Mouse (Mus musculus) intestine, embryonic 16.5 days (tissue): Measurements from ENCODE around the gene Tas1r2. TPM values are rescaled to one million over a fixed set of nuclear protein-coding genes. Genes with fewer than 3 reads are reported as not detected.

Experiments
- ATAC-seq: fragments of 200-750 bp; cut with Nextera tagmentation; 2 replicates; pipeline ENCODE4 v1.8.0; 2017; ENCODE audit warnings: moderate TSS enrichment, moderate library complexity
- H3K27ac ChIP-seq: fragments of 300-500 bp; sonication (generic); 2 replicates; pipeline ENCODE4 v1.5.1; 2014; ENCODE audit warnings: mild to moderate bottlenecking, low read length
- H3K27me3 ChIP-seq: fragments of 300-500 bp; sonication (generic); replicated peaks from 2 replicates; pipeline ENCODE4 v1.6.1; 2014; ENCODE audit warnings: low read length, control low read depth, mixed read lengths; ENCODE audit not compliant: control insufficient read depth, insufficient read depth
- H3K36me3 ChIP-seq: fragments of 300-500 bp; sonication (generic); 2 replicates; pipeline ENCODE4 v1.6.1; 2014; ENCODE audit warnings: low read length, control low read depth; ENCODE audit not compliant: control insufficient read depth, insufficient read depth
- H3K4me1 ChIP-seq: fragments of 300-500 bp; sonication (generic); 2 replicates; pipeline ENCODE4 v1.6.1; 2014; ENCODE audit warnings: low read length, control low read depth, mixed read lengths; ENCODE audit not compliant: control insufficient read depth, insufficient read depth
- H3K4me2 ChIP-seq: fragments of 300-500 bp; sonication (generic); 2 replicates; pipeline ENCODE4 v1.6.1; 2014; ENCODE audit warnings: low read depth, low read length, control low read depth
- H3K4me3 ChIP-seq: fragments of 300-500 bp; sonication (generic); 2 replicates; pipeline ENCODE4 v1.5.1; 2014; ENCODE audit warnings: mild to moderate bottlenecking, low read length
- H3K9ac ChIP-seq: fragments of 300-500 bp; sonication (generic); 2 replicates; pipeline ENCODE4 v1.6.1; 2014; ENCODE audit warnings: low read depth, low read length
- H3K9me3 ChIP-seq: fragments of 300-500 bp; sonication (generic); 2 replicates; pipeline ENCODE4 v1.6.1; 2016; ENCODE audit warnings: low read length, control low read depth; ENCODE audit not compliant: control insufficient read depth
- WGBS: fragments of 180-500 bp; shearing (Covaris S2); extraction: QIAGEN DNeasy Blood & Tissue Kit; methylation state at CpG from one replicate; pipeline ENCODE4 v1.1.7; 2014; 5-methylcytosine and 5-hydroxymethylcytosine counted together
- microRNA-seq: library from miRNA; unstranded; fragments of <30 nt; microRNA quantifications from one replicate; pipeline ENCODE4, GENCODE M21; 2016
- polyA plus RNA-seq: library from polyadenylated mRNA; unstranded; fragments of >200 nt; fragmentation: Nextera tagmentation; extraction: Ambion mirVana; gene quantifications from 2 replicates; pipeline ENCODE4 v1.2.1, GENCODE M21; 2015

The Tas1r2 gene
- polyA plus RNA-seq, 1 experiment from 2014 or later = not detected

DNA sequence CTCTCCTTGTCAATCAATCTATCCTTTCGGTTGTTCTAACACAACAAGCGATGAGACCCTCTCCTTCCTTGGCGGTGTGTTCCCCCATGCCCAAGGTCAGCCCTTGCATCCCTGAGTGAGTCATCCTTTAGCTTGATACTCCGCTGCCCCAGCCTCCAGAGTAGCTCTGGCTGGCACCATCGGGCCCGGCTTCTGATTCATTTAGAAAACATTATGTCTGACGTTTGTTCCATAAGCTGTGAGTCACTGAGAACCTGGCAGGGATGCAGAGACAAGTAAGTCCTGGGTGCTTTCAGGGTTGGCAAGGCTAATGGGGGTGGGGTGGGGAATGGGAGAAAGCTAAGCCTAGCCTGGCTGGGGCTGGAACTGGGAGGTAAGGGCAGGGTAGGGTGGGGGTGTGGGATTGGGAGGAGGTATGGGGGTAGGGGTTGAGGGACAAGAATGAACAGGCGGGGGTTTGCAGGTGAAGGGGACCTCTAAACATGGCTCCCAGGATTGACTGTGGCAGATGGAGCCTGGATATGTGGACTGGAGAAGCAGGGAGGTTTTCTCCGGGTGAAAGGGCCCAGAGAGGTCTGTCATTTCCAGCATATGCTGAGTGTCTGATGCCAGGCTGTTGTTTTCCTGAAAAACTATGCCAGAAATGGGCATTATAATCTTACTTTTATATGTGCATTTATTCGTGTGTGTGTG lies 63.3 kb downstream of the Tas1r2 start:
- 82% methylated on average over 10 of the region's 10 CpGs for WGBS

DNA sequence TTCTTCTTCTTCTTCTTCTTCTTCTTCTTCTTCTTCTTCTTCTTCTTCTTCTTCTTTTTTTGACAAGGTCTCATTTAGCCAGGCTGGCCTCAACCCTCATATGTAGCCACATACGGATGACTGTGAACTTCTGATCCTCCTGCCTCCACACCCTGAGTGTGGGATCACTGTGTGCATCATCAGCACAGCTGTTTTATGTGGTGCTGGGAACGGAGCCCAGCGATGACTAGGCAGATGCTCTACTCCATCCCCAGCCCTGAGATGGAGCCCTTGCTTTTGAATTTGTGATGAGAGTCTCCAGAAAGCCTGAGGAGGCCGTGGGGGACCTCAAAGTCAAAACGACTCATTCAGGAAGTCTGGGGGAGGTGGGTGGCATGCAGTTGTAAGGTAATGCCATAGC lies 65.6 kb downstream of the Tas1r2 start:
- WGBS = 82% methylated on average over 5 of the region's 5 CpGs
- Histone ChIP-seq H3K9me3 (no peaks in the 10 kb centered on the region), H3K36me3 (no peaks in the 10 kb centered on the region), H3K9ac (no peak overlapping the region), H3K27me3 (peaks cover 3% of the 10 kb centered on the region; the same call in 1 of the 2 replicates), H3K4me3 (no peak overlapping the region), H3K4me1 (no peaks in the 10 kb centered on the region), H3K27ac (no peak overlapping the region), H3K4me2 (no peak overlapping the region)
- ATAC-seq = no peak

More for the DNA sequence above, 63.3 kb downstream of the Tas1r2 start:
- Histone ChIP-seq H3K9ac (no peak overlapping the region), H3K4me3 (no peak overlapping the region), H3K4me2 (no peak overlapping the region), H3K36me3 (no peaks in the 10 kb centered on the region), H3K27me3 (0 out of 2 replicates have a peak, but pooled peaks cover 3% of the 10 kb centered on the region), H3K9me3 (no peaks in the 10 kb centered on the region), H3K27ac (no peak overlapping the region), H3K4me1 (no peaks in the 10 kb centered on the region)
- no peak for ATAC-seq

Small RNA genes lying within 50 kb of the gene (microRNA-seq; reads per million reads assigned to microRNA genes)
- not detected for gene Mir7020

Other genes with a start within 250 kb of the Tas1r2 start
- gene Iffo2, start 123.0 kb upstream of the Tas1r2 start, polyA plus RNA-seq = 1.9 and 2.0 TPM in 2 replicates
- not detected in 2 replicates for gene Gm21969, start 50.4 kb upstream of the Tas1r2 start, polyA plus RNA-seq
- 13.7 and 17.2 TPM in 2 replicates for gene Aldh4a1, start 30.7 kb upstream of the Tas1r2 start, polyA plus RNA-seq
- not detected in 2 replicates for gene Pax7, start 180.0 kb downstream of the Tas1r2 start, polyA plus RNA-seq